Mouse (Mus musculus): Measurements from ENCODE around the gene Lad1. TPM values are rescaled to one million over a fixed set of nuclear protein-coding genes. Genes with fewer than 3 reads are reported as not detected.

Lad1 gene
- polyA plus RNA-seq, 1 experiment from 2014 or later = 17.0 TPM

GRCm38 (mm10) chr1:135788708-135789107 is 29.7 kb upstream of the Lad1 start:
- no peaks in the 10 kb centered on the region for H3K27me3 ChIP-seq
- H3K36me3 ChIP-seq = no peaks in the 10 kb centered on the region
- 27% methylated on average over 10 of the region's 10 CpGs for WGBS
- no peak for ATAC-seq (ENCODE audit: borderline replicate concordance, extremely low read depth, low FRiP score, low TSS enrichment)
- H3K9ac ChIP-seq = no peak overlapping the region
- no peak overlapping the region for H3K27ac ChIP-seq
- no peak overlapping the region for H3K4me3 ChIP-seq
- H3K9me3 ChIP-seq = no peaks in the 10 kb centered on the region
- H3K4me2 ChIP-seq = peak overlapping the region; percentile 29; the same call in 1 of the 2 replicates
- H3K4me1 ChIP-seq = peaks cover 6% of the 10 kb centered on the region

DNA sequence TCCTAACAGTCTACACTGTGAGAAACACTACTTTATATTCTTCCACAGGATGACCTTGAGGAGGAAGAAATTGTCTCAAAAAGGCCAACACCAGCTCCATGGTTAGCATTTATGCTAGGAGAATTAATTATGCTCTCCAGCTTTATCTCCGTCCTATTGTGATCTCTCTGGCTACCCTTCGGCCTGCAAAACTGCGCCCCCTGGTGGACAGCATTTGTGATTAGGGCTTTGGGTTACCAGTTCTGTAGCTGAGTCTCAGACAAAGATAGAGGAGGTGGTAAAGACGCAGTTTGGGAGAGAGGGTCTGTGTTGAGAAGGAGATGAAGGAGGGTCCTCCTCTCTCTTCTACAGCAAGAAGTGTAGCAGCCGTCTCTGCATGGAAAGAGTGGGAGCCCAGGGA is 28.6 kb upstream of the Lad1 start:
- H3K9me3 ChIP-seq = no peaks in the 10 kb centered on the region
- H3K27me3 ChIP-seq = no peaks in the 10 kb centered on the region
- no peaks in the 10 kb centered on the region for H3K36me3 ChIP-seq
- no peak overlapping the region for H3K9ac ChIP-seq
- WGBS = 12% methylated on average over 5 of the region's 5 CpGs
- ATAC-seq (ENCODE audit: borderline replicate concordance, extremely low read depth, low FRiP score, low TSS enrichment) = no peak
- no peak overlapping the region for H3K4me3 ChIP-seq
- H3K4me1 ChIP-seq = peaks cover 17% of the 10 kb centered on the region
- no peak overlapping the region for H3K27ac ChIP-seq
- no peak overlapping the region for H3K4me2 ChIP-seq

GRCm38 (mm10) chr1:135792143-135792939 is 26.1 kb upstream of the Lad1 start:
- H3K27ac ChIP-seq = no peak overlapping the region

DNA sequence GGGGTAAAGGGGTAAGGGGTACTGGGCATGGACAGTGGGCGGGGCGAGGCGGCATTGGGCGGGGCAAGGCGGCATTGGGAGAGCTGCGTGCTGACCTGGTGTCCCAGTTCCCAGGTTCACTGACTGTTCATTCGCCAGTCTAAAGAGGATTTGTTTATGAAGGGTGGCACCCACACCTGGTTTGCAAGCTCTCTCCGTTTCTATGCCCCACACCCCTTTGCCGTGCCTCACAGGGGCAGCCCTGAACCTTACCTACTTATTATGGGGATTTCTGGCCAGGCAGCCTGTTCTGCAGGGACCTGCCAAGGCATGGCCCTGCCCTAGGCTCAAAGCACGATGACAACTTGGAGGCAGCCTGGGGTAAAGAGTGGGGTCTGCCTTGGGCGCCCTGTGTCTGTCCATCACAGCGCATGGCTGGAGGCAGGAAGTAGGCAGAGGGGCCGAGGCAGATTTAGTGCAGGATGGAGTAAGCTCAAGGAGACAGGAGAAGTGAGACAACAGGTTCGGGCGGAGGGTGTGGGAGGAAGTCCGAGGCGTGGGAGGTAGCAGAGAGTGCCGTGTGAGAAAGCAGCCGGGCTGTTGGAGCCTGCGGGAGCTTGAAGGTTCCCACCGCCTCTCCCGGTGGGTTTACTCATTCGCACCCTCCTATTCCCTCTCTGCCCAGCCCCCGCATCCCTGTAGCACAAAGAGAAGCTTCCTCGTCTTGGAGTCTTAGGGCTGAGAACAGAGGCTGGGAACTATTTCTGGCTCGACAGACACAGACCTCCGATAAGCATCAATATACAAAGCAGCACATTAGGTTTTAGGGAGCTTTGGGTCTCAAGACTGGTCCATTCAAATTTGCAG is 24.8 kb upstream of the Lad1 start:
- Histone ChIP-seq H3K27ac (peak overlapping the region; percentile 74), H3K27me3 (no peaks in the 10 kb centered on the region), H3K9ac (peak overlapping the region; percentile 25), H3K36me3 (no peaks in the 10 kb centered on the region), H3K4me2 (peak overlapping the region; percentile 56), H3K4me3 (peak overlapping the region; percentile 19), H3K9me3 (no peaks in the 10 kb centered on the region), H3K4me1 (peaks cover 18% of the 10 kb centered on the region)
- ATAC-seq (ENCODE audit: borderline replicate concordance, extremely low read depth, low FRiP score, low TSS enrichment) = peak; percentile 37; the same call in 1 of the 2 replicates
- WGBS = 12% methylated on average over 27 of the region's 27 CpGs

More at GRCm38 (mm10) chr1:135792143-135792939, 26.1 kb upstream of the Lad1 start:
- Histone ChIP-seq H3K4me2 (no peak overlapping the region), H3K9me3 (no peaks in the 10 kb centered on the region), H3K4me3 (no peak overlapping the region), H3K27me3 (no peaks in the 10 kb centered on the region), H3K4me1 (peaks cover 18% of the 10 kb centered on the region), H3K36me3 (no peaks in the 10 kb centered on the region), H3K9ac (no peak overlapping the region)
- no peak for ATAC-seq (ENCODE audit: borderline replicate concordance, extremely low read depth, low FRiP score, low TSS enrichment)
- WGBS = 68% methylated on average over 13 of the region's 13 CpGs

DNA sequence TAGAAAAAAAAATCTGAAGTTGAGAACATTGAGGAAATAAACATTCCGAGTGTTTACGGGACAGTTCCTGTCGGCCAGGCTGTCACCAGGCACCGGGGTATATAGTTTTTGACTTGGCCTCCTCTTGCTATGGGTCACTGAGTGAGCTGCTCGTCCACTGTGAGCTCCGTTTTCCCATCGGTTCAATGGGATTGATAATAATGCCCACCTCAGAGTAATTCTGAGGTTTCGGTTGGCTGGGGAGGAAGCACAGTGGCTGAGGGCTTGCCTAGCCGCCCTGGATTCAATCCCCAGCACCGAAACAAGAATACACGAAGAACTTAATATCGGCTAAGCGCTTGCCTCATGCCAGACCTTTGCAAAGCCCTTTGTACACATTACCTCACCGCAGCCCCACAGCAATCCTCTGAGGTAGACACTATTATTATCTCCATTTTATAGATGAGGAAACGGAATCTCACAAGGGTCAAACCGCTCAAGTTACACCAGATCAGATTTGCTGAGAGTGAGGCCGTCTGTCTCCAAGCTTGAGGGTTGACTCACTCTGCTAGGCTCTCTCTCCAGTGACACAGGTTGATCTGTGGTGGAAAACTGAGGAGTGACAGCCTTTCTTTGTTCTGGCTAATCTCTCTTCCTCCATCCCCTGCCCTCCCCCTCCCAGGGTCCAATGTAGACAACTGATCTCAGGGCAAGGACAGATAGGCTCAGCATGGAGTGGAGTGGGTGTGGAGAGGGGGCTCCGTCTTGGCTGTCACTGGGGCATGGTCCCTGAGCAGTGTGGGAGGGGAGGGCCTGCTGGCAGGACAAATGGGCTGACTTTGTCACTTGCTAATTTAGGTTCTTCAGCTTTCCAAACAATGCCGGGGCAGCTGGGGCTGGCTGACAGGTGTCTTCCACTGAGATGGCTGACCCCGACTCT is 23.9 kb upstream of the Lad1 start:
- H3K4me1 ChIP-seq = peaks cover 24% of the 10 kb centered on the region
- no peaks in the 10 kb centered on the region for H3K27me3 ChIP-seq
- H3K36me3 ChIP-seq = no peaks in the 10 kb centered on the region
- peak overlapping the region; percentile 56 for H3K4me2 ChIP-seq
- peak overlapping the region; percentile 74 for H3K27ac ChIP-seq
- no peak for ATAC-seq (ENCODE audit: borderline replicate concordance, extremely low read depth, low FRiP score, low TSS enrichment)
- peak overlapping the region; percentile 19 for H3K4me3 ChIP-seq
- WGBS = 16% methylated on average over 20 of the region's 20 CpGs
- H3K9me3 ChIP-seq = no peaks in the 10 kb centered on the region
- 0 out of 2 replicates have a peak overlapping the region, but pooled peaks have one; percentile 14 for H3K9ac ChIP-seq

DNA sequence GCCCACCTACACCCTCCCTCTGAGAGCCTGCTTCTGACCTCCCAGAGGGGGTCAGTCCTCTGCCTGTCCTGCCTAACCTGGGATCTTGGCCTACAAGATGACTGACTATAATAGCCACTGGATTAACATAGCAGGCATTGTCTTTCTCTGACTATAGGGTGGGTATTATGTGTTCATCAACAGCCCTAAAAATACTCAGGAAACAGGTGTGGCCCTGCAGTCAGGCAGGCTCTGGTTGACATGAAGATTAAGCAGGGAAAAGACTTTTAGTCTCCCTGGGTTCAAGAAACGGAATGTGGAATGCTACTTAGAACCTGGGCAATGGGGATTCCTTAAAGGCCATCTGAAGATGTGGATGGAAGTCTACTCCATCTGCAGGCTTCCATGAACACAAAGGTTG is 19.9 kb upstream of the Lad1 start:
- H3K27me3 ChIP-seq = no peaks in the 10 kb centered on the region
- H3K9ac ChIP-seq = no peak overlapping the region
- no peaks in the 10 kb centered on the region for H3K36me3 ChIP-seq
- ATAC-seq (ENCODE audit: borderline replicate concordance, extremely low read depth, low FRiP score, low TSS enrichment) = no peak
- H3K4me1 ChIP-seq = peaks cover 41% of the 10 kb centered on the region
- no peak overlapping the region for H3K4me3 ChIP-seq
- H3K9me3 ChIP-seq = no peaks in the 10 kb centered on the region
- H3K27ac ChIP-seq = no peak overlapping the region
- WGBS = 71% methylated on average over 1 of the region's 1 CpGs
- no peak overlapping the region for H3K4me2 ChIP-seq

DNA sequence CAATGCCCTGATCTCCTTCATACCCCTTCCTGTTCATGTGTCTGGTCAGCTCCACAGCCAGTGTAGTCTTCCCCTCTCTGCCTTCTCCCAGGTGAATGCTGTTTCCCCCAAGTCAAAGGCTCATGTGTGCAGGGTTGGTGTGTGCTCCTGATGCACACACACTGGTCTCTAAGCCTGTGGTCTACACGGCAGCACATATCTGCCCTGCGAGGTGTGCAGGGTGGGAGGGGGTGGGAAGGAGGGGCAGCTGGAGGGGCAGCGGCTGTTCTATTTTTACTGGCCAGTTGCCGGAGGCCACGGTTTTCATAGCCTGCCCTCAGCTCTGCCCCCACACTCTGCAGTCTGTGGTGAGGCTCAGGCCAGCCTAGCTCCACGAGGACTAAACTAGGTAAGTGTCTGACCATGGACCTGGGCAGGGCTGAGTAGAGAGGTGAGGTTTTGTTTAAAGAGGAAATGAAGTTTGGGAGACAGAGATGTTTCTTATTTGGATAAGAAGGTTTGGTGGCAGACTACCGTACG is 19.2 kb upstream of the Lad1 start:
- ATAC-seq (ENCODE audit: borderline replicate concordance, extremely low read depth, low FRiP score, low TSS enrichment) = no peak

GRCm38 (mm10) chr1:135800192-135800950 is 18.0 kb upstream of the Lad1 start:
- Histone ChIP-seq H3K27ac (peak overlapping the region; percentile 43), H3K9me3 (no peaks in the 10 kb centered on the region), H3K4me2 (no peak overlapping the region), H3K27me3 (no peaks in the 10 kb centered on the region), H3K4me1 (peaks cover 27% of the 10 kb centered on the region), H3K9ac (no peak overlapping the region), H3K36me3 (no peaks in the 10 kb centered on the region), H3K4me3 (no peak overlapping the region)
- ATAC-seq (ENCODE audit: borderline replicate concordance, extremely low read depth, low FRiP score, low TSS enrichment) = peak; percentile 89
- WGBS = 24% methylated on average over 8 of the region's 8 CpGs

More for the DNA sequence above, 19.2 kb upstream of the Lad1 start:
- Histone ChIP-seq H3K27me3 (no peaks in the 10 kb centered on the region), H3K27ac (no peak overlapping the region), H3K4me3 (no peak overlapping the region), H3K4me1 (peaks cover 34% of the 10 kb centered on the region), H3K9ac (no peak overlapping the region), H3K4me2 (no peak overlapping the region), H3K9me3 (no peaks in the 10 kb centered on the region), H3K36me3 (no peaks in the 10 kb centered on the region)
- WGBS = 32% methylated on average over 8 of the region's 8 CpGs

GRCm38 (mm10) chr1:135807546-135807945 is 10.9 kb upstream of the Lad1 start:
- H3K27ac ChIP-seq = no peak overlapping the region
- H3K27me3 ChIP-seq = no peaks in the 10 kb centered on the region
- no peak overlapping the region for H3K4me3 ChIP-seq
- no peak for ATAC-seq (ENCODE audit: borderline replicate concordance, extremely low read depth, low FRiP score, low TSS enrichment)
- H3K9me3 ChIP-seq = no peaks in the 10 kb centered on the region
- 0 out of 2 replicates have a peak, but pooled peaks cover 2% of the 10 kb centered on the region for H3K4me1 ChIP-seq
- no peak overlapping the region for H3K4me2 ChIP-seq
- H3K36me3 ChIP-seq = no peaks in the 10 kb centered on the region
- WGBS = 21% methylated on average over 10 of the region's 10 CpGs
- no peak overlapping the region for H3K9ac ChIP-seq

DNA sequence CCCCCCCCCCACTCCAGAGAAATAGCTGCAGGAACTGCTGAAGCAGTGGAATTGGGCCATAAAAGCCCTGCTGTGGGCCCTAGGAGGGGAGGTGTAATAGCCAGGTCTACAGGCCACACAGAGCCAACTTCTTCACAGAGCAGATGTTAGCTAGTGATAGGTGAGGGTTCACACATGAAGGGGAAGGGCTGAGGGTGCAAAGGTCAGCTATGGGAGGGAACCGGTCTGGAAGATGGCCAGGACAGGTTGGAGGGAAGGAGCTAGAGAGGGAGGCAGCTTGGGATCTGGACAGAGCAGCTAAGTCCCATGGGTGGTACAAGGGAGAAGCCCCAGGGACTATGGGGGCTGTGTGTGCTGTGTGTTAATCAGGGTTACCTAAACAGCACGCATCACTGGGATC is 8.2 kb upstream of the Lad1 start:
- H3K4me1 ChIP-seq = 0 out of 2 replicates have a peak, but pooled peaks cover 7% of the 10 kb centered on the region
- ATAC-seq (ENCODE audit: borderline replicate concordance, extremely low read depth, low FRiP score, low TSS enrichment) = no peak
- no peaks in the 10 kb centered on the region for H3K36me3 ChIP-seq
- no peak overlapping the region for H3K27ac ChIP-seq
- no peaks in the 10 kb centered on the region for H3K27me3 ChIP-seq
- H3K9me3 ChIP-seq = no peaks in the 10 kb centered on the region
- H3K9ac ChIP-seq = no peak overlapping the region
- no peak overlapping the region for H3K4me2 ChIP-seq
- WGBS = 65% methylated on average over 2 of the region's 2 CpGs
- no peak overlapping the region for H3K4me3 ChIP-seq
